Mouse (Mus musculus) C2C12 (cell line): ENCODE data around the gene 2310033P09Rik. TPM values are rescaled to one million over a fixed set of nuclear protein-coding genes. Genes with fewer than 3 reads are reported as not detected.

Source experiments
- H3K27me3 ChIP-seq: one replicate; pipeline ENCODE4 v1.6.1; 2011; ENCODE audit not compliant: control insufficient read depth, insufficient read depth, insufficient read length
- H3K36me3 ChIP-seq: one replicate; pipeline ENCODE4 v1.6.1; 2011; ENCODE audit not compliant: control insufficient read depth, insufficient read depth
- H3K4me3 ChIP-seq: one replicate; pipeline ENCODE4 v1.5.1; 2011; ENCODE audit warnings: mild to moderate bottlenecking, control low read depth; ENCODE audit not compliant: poor library complexity, insufficient read depth, severe bottlenecking
- H3K79me2 ChIP-seq: one replicate; pipeline ENCODE4 v1.6.1; 2011; ENCODE audit not compliant: control insufficient read depth, insufficient read depth
- H3K79me3 ChIP-seq: one replicate; pipeline ENCODE4 v1.6.1; 2011; ENCODE audit warnings: low read depth, control low read depth
- H3ac ChIP-seq: one replicate; pipeline ENCODE3; 2011; ENCODE audit warnings: low read depth; ENCODE audit not compliant: control insufficient read depth, insufficient read length
- CEBPB ChIP-seq: IDR thresholded peaks from one replicate; pipeline ENCODE4 v1.6.1; 2011; ENCODE audit warnings: low read depth, mild to moderate bottlenecking, control low read depth, moderate library complexity
- CTCF ChIP-seq: IDR thresholded peaks from one replicate; pipeline ENCODE4 v1.5.1; 2011; ENCODE audit not compliant: control insufficient read depth, insufficient read depth, insufficient read length
- FOSL1 ChIP-seq: IDR thresholded peaks from one replicate; pipeline ENCODE4 v1.8.0; 2011; ENCODE audit warnings: mild to moderate bottlenecking, low read length; ENCODE audit not compliant: poor library complexity, insufficient read depth, severe bottlenecking
- MAX ChIP-seq: IDR thresholded peaks from one replicate; pipeline ENCODE4 v1.6.1; 2011; ENCODE audit warnings: mild to moderate bottlenecking, control low read depth
- MYOD1 ChIP-seq: IDR thresholded peaks from one replicate; pipeline ENCODE4 v1.6.1; 2011; ENCODE audit warnings: low read depth; ENCODE audit not compliant: control insufficient read depth, insufficient read length
- MYOG ChIP-seq: IDR thresholded peaks from one replicate; pipeline ENCODE4 v1.6.1; 2011; ENCODE audit not compliant: control insufficient read depth, insufficient read length; ENCODE audit errors: extremely low read depth
- USF1 ChIP-seq: IDR thresholded peaks from one replicate; pipeline ENCODE4 v1.6.1; 2011; ENCODE audit warnings: low read depth, mild to moderate bottlenecking, control low read depth, moderate library complexity
- polyA plus RNA-seq: library from polyadenylated mRNA; unstranded; fragments of >200 nt; fragmentation: generic; extraction: Trizol; gene quantifications from one replicate; pipeline ENCODE4 v1.2.1, GENCODE M21; 2012; ENCODE audit warnings: missing spikeins

2310033P09Rik gene
- polyA plus RNA-seq, 1 experiment = 17.8 TPM

DNA sequence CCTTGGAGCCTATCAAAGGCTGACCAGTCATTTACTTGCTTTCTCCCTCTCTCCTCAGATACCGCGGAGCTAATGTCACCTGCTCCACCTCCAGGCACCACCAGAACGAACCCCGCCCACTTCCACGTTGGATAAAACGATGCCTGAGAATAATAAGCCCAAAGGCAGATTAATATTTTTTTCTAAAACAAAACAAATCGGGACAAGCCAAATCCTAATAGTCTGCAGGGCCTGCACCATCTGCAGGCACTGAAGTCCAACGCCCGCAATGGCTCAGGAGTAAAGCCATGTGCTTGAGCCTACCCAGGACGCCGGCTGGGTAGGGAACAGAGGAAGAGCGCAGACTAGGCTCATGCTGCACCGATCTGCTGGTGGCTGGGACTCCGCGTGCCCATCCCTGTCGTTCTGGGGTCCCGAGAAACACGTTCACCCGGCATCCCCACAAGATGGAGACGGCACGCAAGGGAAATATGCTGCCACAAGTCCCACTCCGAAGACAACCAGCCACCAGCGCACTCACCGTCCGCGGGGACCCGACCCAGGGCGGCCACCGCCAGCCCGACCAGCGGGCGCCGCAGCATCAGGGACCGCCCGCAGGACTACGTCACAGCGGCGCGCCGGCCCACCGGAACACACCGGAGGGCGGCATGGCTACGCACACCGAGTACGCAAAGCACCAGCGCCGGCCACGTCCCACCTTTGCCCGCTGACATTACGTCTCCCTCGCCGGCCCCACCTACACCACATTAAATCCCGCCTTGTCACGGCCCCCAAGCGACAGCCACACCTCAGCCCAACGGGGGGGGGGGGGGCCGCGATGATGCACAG lies 16.7 kb upstream of the 2310033P09Rik start:
- peak overlapping the region; percentile 92 for H3ac ChIP-seq
- H3K79me2 ChIP-seq = peaks cover 24% of the 10 kb centered on the region
- peaks cover 3% of the 10 kb centered on the region for H3K27me3 ChIP-seq
- H3K36me3 ChIP-seq = no peaks in the 10 kb centered on the region
- peak overlapping the region; percentile 51 for H3K4me3 ChIP-seq
- H3K79me3 ChIP-seq = peaks cover 2% of the 10 kb centered on the region
- peak; percentile 48 for TF ChIP-seq MAX
- no peak for TF ChIP-seq MYOG

DNA sequence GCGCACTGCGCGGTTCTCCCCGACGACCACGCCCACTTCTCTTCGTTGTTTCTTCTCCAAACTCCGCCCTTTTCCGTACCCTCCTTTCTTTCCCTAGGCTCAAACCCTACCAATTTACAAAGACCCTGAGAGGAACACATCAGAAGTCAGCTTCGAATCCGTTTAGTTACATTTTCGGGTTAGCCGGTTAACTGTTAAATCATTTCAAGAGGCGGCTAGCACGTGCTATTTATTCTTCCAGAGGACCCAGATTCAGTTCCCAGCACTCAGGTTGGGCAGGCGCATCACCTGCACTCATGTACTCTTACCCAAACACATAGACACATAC lies 16.1 kb upstream of the 2310033P09Rik start, which contains the start of gene Guk1:
Gene Guk1 (minus strand): TSS at position 154 of the 328 bp plus-strand sequence.
- Histone ChIP-seq H3K79me3 (peaks cover 2% of the 10 kb centered on the region), H3K4me3 (peak within 1 kb of the TSS; percentile 51), H3ac (peak within 1 kb of the TSS; percentile 92), H3K27me3 (peaks cover 3% of the 10 kb centered on the region), H3K79me2 (peaks cover 24% of the 10 kb centered on the region), H3K36me3 (no peaks in the 10 kb centered on the region)
- TF ChIP-seq FOSL1 (no peak), MYOD1 (no peak)

DNA sequence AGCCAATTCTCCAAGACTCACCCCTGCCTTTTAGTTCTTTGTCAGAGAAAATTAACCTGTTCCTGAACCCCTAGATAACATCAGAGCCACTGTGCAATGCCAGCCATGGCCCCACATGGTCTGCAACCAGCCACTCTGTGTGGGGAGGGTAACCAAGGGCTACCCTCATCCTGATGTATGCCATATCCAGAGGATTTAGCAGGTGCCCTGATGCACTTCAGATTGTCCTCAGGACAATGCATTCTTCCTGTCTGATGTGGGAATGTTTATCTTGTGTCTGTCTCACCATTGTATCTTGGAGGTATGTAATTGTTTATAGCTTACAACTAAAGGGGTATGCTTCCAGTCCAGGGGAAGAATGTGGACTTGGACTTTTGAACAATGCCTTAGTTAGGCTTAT lies 11.9 kb upstream of the 2310033P09Rik start:
- TF ChIP-seq CTCF (no peak), USF1 (no peak), CEBPB (no peak), MYOG (no peak), MAX (no peak), FOSL1 (no peak), MYOD1 (no peak)
- no peak overlapping the region for H3K4me3 ChIP-seq

DNA sequence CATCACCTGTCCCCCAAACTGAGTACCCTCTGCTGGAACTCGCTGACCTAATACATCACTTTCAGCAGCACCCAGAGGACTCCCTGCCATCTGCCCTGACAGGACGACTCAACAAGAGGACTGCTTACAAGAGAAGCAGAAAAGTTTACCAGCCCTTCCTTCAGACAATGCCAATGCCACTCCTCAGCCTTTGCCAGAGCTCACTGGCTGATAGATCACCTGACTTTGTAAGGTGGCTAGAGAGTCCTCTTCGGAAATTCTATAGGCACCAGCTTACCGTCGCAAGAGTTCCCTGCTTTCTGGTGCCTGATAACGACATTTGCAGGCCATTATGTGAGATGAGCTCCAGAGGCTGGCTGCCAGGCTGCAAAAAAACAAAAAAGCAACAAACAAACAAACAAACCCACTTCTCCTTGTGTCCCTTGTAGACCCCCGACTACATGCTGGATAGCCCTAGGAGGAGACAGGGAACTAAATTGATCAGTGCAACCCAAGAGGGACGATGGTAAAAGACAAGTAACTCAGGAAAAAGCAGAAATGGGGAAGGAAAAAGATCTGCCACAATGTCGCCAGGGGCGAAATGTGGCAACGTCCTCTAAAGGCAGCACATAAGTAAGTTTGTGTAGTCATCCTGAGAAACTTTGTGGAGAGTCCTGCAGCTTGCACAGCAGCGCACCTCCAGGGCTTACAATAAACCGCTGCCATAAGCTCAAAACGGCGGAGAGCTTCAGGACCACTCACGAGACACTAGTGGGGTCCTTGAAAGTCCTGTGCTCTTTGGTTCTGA lies 6.7 kb upstream of the 2310033P09Rik start:
- H3K79me2 ChIP-seq = peaks cover 8% of the 10 kb centered on the region
- peaks cover 16% of the 10 kb centered on the region for H3K36me3 ChIP-seq
- H3K4me3 ChIP-seq = peak overlapping the region; percentile 59
- peaks cover under 1% of the 10 kb centered on the region for H3K27me3 ChIP-seq
- peaks cover 4% of the 10 kb centered on the region for H3K79me3 ChIP-seq
- peak overlapping the region; percentile 67 for H3ac ChIP-seq
- TF ChIP-seq MAX = no peak
- no peak for TF ChIP-seq MYOG
- TF ChIP-seq USF1 = no peak
- TF ChIP-seq MYOD1 = no peak
- no peak for TF ChIP-seq FOSL1
- TF ChIP-seq CEBPB = no peak
- no peak for TF ChIP-seq CTCF

More for the DNA sequence above, 11.9 kb upstream of the 2310033P09Rik start:
- no peak overlapping the region for H3ac ChIP-seq
- no peaks in the 10 kb centered on the region for H3K79me3 ChIP-seq
- no peaks in the 10 kb centered on the region for H3K36me3 ChIP-seq
- peaks cover 2% of the 10 kb centered on the region for H3K79me2 ChIP-seq
- H3K27me3 ChIP-seq = peaks cover 3% of the 10 kb centered on the region

DNA sequence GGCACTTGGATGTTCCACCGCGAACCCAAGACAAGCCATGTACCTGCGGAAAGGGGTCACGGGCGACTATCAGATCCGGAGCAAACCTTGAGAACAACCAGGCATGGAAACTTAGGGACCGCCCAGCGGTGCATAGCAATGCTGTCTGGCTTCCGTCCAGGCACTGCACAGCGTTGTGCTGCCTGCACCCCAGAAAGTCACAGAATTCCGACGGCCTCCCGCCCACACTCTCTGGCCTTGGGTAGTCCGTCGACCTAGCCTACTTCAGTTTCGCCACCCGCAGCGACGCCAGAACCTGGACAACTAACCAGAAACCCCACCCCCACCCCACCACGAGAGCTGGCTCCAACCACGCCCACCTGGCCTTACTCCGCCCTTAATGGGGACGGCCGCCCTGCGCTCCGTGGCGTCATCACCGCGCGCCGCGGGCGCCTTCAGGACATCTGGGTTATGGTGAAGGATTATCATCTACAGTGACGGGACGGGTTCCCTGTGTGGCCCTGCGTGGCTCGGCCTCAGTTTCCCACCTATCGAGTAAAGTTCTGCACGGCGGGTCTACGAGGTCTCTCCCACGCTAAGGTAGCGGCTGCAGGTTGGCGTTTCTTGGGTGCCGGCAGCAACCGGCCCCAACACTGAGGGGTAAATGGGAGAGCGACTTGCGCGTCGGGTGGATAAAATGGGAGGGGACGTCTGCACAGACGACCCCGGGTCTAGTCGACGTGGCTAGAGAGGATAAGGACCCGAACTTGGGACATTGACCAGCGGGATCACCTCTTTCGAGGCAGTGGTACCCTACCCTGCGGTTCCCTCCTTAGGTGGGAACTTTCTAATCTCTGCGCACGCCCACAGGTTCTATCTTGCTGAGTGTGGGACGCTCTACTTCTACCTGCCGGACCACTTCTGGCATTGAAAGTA lies 5.8 kb upstream of the 2310033P09Rik start, which contains the start of gene Mrpl55:
Gene Mrpl55 (plus strand): TSS at position 406 of the 915 bp plus-strand sequence.
- no peaks in the 10 kb centered on the region for H3K27me3 ChIP-seq
- peak within 1 kb of the TSS; percentile 59 for H3K4me3 ChIP-seq
- H3K79me2 ChIP-seq = peaks cover 8% of the 10 kb centered on the region
- H3K36me3 ChIP-seq = peaks cover 20% of the 10 kb centered on the region
- TF ChIP-seq FOSL1 (no peak), CEBPB (no peak), MYOG (no peak), USF1 (no peak), MYOD1 (no peak), CTCF (no peak), MAX (no peak)
- H3ac ChIP-seq = peak within 1 kb of the TSS; percentile 83
- peaks cover 4% of the 10 kb centered on the region for H3K79me3 ChIP-seq
